Mouse (Mus musculus): ENCODE data around the gene Procr.

- TF ChIP-seq GATA1 (IDR thresholded peaks at IDR 0.05; ENCODE audit: borderline replicate concordance, low read length) (no peak), FLI1 (IDR thresholded peaks at IDR 0.05; ENCODE audit: low read length) (no peak)
Measured at GRCm38 (mm10) chr2:155745487-155745886, 5.4 kb upstream of the Procr start.

All from megakaryocyte, embryonic 14.5 days (primary cell).